Mouse (Mus musculus) embryonic fibroblast, embryonic 13.5 days (primary cell): Measurements from ENCODE around the gene Vmn1r131.
"Not testable (repeated sequence)": the region's sequence is repeated elsewhere in the genome, so short reads cannot be mapped to it uniquely, and the experiment has no call there.

ENCODE experiments used
- CTCF ChIP-seq: IDR thresholded peaks from 2 replicates; pipeline ENCODE4 v1.5.1; 2011; ENCODE audit warnings: mild to moderate bottlenecking, control low read depth, low read length, moderate library complexity, borderline replicate concordance; ENCODE audit not compliant: insufficient read depth
- POLR2A ChIP-seq: IDR thresholded peaks from 2 replicates; pipeline ENCODE4 v1.6.1; 2011; ENCODE audit warnings: low read depth, mild to moderate bottlenecking, control low read depth, low read length, moderate library complexity

GRCm38 (mm10) chr7:21545990-21546389, at the start of gene Vmn1r131:
- not testable (repeated sequence) for TF ChIP-seq CTCF, POLR2A
